In the genomic region with DNA sequence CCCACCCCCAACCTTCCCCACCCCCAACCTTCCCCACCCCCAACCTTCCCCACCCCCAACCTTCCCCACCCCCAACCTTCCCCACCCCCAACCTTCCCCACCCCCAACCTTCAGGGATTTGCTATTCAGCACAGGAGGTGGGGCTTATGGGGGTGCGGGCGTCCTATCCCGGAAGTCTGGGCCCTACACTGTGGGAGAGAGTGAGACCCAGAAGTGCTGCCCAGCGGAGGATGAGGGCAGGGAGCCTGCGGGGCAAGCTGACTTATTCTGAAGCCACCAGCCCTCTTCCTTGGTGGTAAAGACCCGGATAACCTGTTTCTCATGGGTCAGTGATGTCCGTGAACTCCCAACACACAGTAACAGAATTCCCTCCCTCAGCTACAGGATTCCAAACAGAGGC, we compare ENCODE assay signal across 9 mouse cellular contexts. TPM values are rescaled to one million over a fixed set of nuclear protein-coding genes. Genes with fewer than 3 reads are reported as not detected.
DNase-seq lines count a peak whose midpoint lies in the region; ATAC-seq lines count a peak whose summit lies in the region.
"Had no signal": no experiment of that assay in that cellular context is flagged by ENCODE, and none has a peak within 500 bp of the region (broad histone marks: within the 10 kb centered on the region; RNA-seq: fewer than 3 reads in every experiment).

No protein-coding gene starts in this region.

- peaks cover 22% of the 10 kb centered on the region for H3K4me1 ChIP-seq in kidney, embryonic 15.5 days
- H3K4me1 ChIP-seq in midbrain, embryonic 16.5 days (ENCODE audit: control insufficient read depth, insufficient read depth, low read length), result peaks cover 25% of the 10 kb centered on the region

- H3K4me2 ChIP-seq in kidney, embryonic 15.5 days, result peak overlapping the region; percentile 55
- peak overlapping the region; percentile 34; the same call in 1 of the 2 replicates for H3K4me2 ChIP-seq in midbrain, embryonic 16.5 days (ENCODE audit: low read length)

- no peak overlapping the region for H3K9ac ChIP-seq in kidney, embryonic 15.5 days
- 0 out of 2 replicates have a peak overlapping the region, but pooled peaks have one; percentile 1 for H3K9ac ChIP-seq in midbrain, embryonic 16.5 days (ENCODE audit: low read depth, low read length)

- peak; percentile 28 for DNase-seq in urinary bladder, postnatal 25 days (ENCODE audit: low spot score)
- DNase-seq in urinary bladder, adult 2 months (ENCODE audit: low spot score), result no peak
- peak; percentile 19 for DNase-seq in heart, adult 8-10 months (ENCODE audit: low spot score)
- DNase-seq in spleen, postnatal 10 days (ENCODE audit: low spot score in 2 of 2), result no peak

- no peaks in the 10 kb centered on the region for H3K36me3 ChIP-seq in kidney, embryonic 15.5 days
- no peaks in the 10 kb centered on the region for H3K36me3 ChIP-seq in midbrain, embryonic 16.5 days (ENCODE audit: control insufficient read depth, insufficient read depth, low read length)

- no peaks in the 10 kb centered on the region for H3K9me3 ChIP-seq in kidney, embryonic 15.5 days (replicated peaks)
- no peaks in the 10 kb centered on the region for H3K9me3 ChIP-seq in midbrain, embryonic 16.5 days (replicated peaks; ENCODE audit: control insufficient read depth, low read length, poor library complexity, severe bottlenecking)

- H3K27me3 ChIP-seq in kidney, embryonic 15.5 days, result peaks cover 52% of the 10 kb centered on the region
- peaks cover 10% of the 10 kb centered on the region for H3K27me3 ChIP-seq in midbrain, embryonic 16.5 days (ENCODE audit: control insufficient read depth, insufficient read depth, low read depth, low read length)

- peak overlapping the region; percentile 25; the same call in 1 of the 2 replicates for H3K4me3 ChIP-seq in kidney, embryonic 15.5 days (replicated peaks)
- no peak overlapping the region for H3K4me3 ChIP-seq in midbrain, embryonic 16.5 days (ENCODE audit: low read depth, low read length)

- ATAC-seq in kidney, embryonic 15.5 days (replicated peaks; ENCODE audit: low FRiP score), result 0 out of 2 replicates have a peak, but pooled peaks have one; percentile 33
- ATAC-seq in midbrain, embryonic 16.5 days, result no peak
- ATAC-seq in cerebellum, adult (ENCODE audit: insufficient number of reproducible peaks, low FRiP score, low TSS enrichment), result no peak

- 0% methylated on average over 7 of the region's 7 CpGs for WGBS in kidney, embryonic 15.5 days
- 3% methylated on average over 7 of the region's 7 CpGs for WGBS in midbrain, embryonic 16.5 days

- no peak overlapping the region for H3K27ac ChIP-seq in kidney, embryonic 15.5 days
- peak overlapping the region; percentile 0; the same call in 1 of the 2 replicates for H3K27ac ChIP-seq in midbrain, embryonic 16.5 days (ENCODE audit: low read length)

RNA-seq across cellular contexts. Expression of a gene that starts 42.7 kb away (rescaled TPM):
- polyA plus RNA-seq in urinary bladder, adult 2 months (2012; rRNA removed), result 30.7 and 38.4 TPM in 2 replicates
- not detected for total RNA-seq in heart, adult 8-10 months (2022)
- polyA plus RNA-seq in kidney, embryonic 15.5 days (2015; fragmentation: Nextera tagmentation; extraction: Ambion mirVana), result 0.27 and 0.41 TPM in 2 replicates
- polyA plus RNA-seq in midbrain, embryonic 16.5 days (2015; fragmentation: Nextera tagmentation; extraction: Ambion mirVana), result 1.4 and 1.5 TPM in 2 replicates
- polyA plus RNA-seq: large intestine, adult 2 months; small intestine, adult 2 months had no signal

RNA-seq across cellular contexts. Expression of a gene that starts 52.8 kb away (rescaled TPM):
- polyA plus RNA-seq in urinary bladder, adult 2 months (2012; rRNA removed), result 4.7 and 9.4 TPM in 2 replicates
- total RNA-seq in heart, adult 8-10 months (2022), result 10 to 100 TPM in 1 of 4 experiments, 1 to 10 TPM in 3; 3.6 to 11.6 (median 6.1) TPM
- not detected in 2 replicates for polyA plus RNA-seq in kidney, embryonic 15.5 days (2015; fragmentation: Nextera tagmentation; extraction: Ambion mirVana)
- polyA plus RNA-seq in midbrain, embryonic 16.5 days (2015; fragmentation: Nextera tagmentation; extraction: Ambion mirVana), result not detected in 2 replicates

RNA-seq across cellular contexts. Expression of a gene that starts 55.3 kb away (rescaled TPM):
- not detected in 2 replicates for polyA plus RNA-seq in urinary bladder, adult 2 months (2012; rRNA removed)
- not detected for total RNA-seq in heart, adult 8-10 months (2022)
- 0.12 and 0.14 TPM in 2 replicates for polyA plus RNA-seq in kidney, embryonic 15.5 days (2015; fragmentation: Nextera tagmentation; extraction: Ambion mirVana)
- polyA plus RNA-seq in midbrain, embryonic 16.5 days (2015; fragmentation: Nextera tagmentation; extraction: Ambion mirVana), result 8.2 and 8.6 TPM in 2 replicates
- polyA plus RNA-seq: small intestine, adult 2 months had no signal

Comparison
In these comparisons a context has a peak if more than half of its experiments do, and no peak if none do; other contexts are left out.
1. DNase-seq: peak in urinary bladder, postnatal 25 days (single experiment) and heart, adult 8-10 months (single experiment); none in urinary bladder, adult 2 months (single experiment) and spleen, postnatal 10 days (0 of 2).
2. RNA of a gene that starts 42.7 kb away (polyA plus RNA-seq): 30.7 to 38.4 TPM in urinary bladder, adult 2 months; 1.4 to 1.5 TPM in midbrain, embryonic 16.5 days and 0.27 to 0.41 TPM in kidney, embryonic 15.5 days; every median in the first group is over 10 times any median in the second.